Mouse (Mus musculus) cerebellum, adult 18-20 months (tissue): ENCODE data around the gene Ramp1.

Experiments used
- DNase-seq, 2 experiments: peaks; one replicate each; pipeline ENCODE4 v3.0.0; 2021

The Ramp1 gene

DNA sequence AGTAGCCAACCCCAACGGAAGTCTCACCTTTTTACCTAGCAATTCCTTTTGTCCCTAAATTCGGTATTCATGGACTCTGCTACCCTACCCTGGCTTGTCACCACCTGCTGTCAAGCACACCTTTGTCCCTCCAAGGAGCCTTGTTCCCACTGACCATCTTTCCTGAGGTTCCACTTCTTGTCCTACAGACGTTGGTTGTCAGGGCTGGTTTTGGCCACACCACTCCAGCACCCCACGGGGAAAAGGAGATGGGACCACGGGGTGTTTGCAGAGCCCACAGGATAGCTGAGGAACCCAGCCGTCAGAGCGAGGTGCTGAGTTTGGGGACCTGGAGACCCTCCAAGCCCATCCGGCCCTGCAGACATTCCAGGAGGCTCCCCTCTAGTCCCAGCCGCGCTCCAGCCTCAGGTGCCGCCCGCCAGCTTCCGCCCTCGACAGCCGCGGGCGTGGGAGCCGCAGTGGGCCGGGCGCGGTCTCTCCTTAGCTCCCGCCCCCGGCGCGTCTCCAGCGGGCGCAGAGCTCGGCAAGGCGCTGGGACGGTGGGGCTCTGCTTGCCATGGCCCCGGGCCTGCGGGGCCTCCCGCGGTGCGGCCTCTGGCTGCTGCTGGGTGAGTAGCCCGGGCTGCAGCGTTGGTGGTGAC, at the start of gene Ramp1:
Gene Ramp1 (plus strand): TSS at position 290 of the 641 bp plus-strand sequence.
- no peak for DNase-seq

DNA sequence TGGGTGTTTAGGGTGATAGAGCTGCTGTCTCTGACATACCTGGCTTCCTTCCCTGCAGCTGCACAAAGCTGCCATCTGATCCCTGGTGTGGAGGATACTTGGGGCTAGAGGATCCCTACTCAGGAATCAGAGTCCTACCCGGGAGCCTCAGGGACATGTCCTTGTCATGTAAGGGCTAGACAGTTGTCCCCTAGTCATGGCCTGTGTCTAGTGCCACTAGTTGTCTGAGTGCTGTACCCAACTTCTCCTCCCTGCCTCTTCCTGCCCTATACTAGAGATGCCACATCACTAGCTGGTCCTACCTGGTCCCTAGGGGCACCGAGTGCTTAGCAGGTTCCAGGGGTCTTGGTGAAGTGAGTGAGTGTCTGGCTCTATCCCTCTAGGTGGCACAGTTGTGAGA, 42.6 kb upstream of the Ramp1 start:
- DNase-seq, result no peak

DNA sequence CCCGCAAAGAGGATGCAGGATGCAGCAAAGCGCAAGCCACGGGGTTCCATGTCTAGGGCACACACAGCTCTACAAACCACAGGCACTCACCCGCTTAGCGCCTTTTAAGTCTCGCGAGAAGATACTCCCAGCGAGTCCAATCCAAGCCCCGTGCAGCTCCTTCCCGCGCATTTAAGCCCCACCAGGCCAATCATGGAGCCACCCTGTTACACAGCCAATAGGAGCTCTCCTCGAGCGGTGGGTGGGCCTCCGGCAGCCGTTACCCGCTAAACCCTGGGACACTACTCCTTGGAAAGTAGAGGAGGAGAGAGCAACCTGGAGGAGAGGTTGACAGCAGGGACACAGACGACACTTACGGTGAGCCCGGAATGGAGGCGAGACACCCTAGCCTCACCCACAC, 34.8 kb upstream of the Ramp1 start, which contains the start of gene Rbm44:
Gene Rbm44 (plus strand): TSS at position 277 of the 400 bp plus-strand sequence.
- no peak for DNase-seq

DNA sequence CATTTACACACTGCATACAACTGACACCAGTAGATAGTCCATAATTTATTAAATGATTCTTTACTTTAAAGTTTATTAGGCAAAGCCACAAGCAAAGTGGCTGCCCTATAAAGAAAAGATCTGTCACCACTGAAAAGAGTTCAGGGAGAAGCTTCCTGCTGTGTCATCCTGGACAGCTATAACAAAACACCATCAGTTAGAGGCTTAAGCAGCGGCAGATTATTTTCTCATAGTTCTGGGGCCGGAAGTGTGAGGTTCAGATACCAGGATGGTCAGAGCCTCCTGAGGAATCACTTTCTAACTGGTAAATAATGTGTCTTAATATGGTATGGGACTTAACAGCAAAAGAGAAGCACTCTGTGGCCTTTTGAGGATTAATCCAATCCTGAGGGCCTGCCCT, 28.1 kb upstream of the Ramp1 start:
- no peak for DNase-seq

DNA sequence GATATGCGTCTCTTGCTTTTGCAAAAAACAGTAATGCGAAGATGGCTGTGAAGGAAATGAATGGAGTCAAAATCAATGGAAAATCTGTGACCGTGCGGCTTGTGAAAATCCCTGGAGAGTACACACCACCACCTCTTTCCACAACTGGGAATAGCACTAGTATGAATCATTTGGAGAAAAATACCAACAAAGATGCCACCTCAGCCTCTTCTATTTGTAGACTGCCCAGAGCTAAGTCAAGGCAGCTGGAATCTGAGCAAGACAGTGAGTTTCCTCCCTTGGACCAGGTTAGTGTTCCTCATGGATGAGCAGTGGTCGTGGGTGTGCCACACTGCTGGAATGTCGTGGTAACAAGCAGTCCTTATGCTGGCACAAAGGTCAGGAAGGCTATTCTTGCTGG, 12.8 kb upstream of the Ramp1 start:
- no peak for DNase-seq

DNA sequence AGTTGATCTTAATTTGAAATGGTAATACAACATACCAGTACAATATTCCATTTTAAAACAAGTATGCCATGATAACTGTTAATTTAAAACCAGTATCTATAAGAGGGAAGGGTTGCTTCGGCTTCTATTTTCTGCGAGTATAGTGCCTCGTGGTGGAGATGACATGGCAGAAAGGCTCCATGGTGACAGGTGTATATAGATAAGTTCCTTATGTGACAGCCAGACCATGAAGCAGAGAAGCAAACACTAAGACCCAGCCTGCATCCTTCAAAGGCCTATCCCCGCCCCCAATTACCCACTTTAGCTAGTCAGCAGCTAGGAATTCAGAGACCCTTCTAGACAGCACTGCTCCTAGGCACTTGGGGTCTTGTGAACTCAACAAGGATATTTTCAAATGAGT, 10.5 kb upstream of the Ramp1 start:
- no peak for DNase-seq

DNA sequence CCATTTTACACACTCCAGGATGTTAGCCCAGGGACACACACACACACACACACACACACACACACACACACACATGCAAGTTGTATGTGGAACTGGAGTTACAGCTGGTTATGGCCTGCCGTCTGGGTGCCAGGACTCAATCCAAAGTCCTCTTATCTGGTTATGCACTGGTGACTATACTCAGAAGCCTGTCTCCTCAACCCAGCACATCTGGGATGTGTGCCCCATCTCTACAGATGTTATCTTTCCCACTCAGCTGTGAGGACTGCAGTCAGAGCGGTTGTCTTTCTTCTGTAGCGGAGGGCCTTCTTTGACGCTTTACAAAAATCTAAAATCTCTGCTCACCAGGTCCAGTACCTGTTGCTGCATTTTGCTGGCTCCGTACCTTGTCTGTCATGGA, 4.8 kb upstream of the Ramp1 start:
- no peak for DNase-seq

DNA sequence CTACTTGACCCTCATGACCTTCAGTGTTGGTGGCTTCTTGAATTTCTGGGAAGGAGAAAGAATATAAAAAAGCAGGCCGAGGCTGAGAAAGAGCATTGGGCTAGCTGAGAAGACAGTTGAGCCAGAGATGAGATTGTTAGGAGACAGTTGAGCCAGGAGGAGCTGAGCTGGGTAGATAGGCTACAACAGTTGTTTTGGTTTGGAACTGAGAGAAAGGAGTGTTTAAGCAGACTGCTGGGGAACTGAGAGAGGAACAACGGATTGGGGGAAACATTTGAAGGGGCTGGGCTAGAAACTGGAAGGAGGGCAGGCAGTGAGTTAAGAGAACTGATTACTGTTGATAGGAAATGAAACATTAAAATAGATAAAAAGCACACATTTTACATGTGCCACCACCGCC, 3.6 kb upstream of the Ramp1 start:
- no peak for DNase-seq

DNA sequence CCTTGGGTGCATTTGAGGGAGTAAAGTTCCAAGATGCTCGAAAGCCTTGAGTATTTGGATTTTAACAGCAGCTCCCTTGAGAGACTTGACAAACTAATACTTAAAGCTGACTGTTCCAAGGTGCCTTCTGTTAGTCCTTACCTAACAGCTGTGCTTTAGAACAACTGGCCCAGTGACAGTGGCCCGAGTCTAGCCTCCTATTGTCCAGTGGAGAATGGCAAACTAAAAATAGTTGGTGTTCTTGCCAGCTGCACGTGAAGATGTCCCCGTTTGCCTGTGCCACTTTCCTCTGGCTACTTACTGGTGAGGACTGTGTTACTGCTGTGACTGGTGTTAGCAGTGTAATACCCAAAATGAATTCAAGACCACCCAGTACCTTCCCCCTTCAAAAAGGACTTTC, 2.8 kb upstream of the Ramp1 start:
- DNase-seq, result no peak

DNA sequence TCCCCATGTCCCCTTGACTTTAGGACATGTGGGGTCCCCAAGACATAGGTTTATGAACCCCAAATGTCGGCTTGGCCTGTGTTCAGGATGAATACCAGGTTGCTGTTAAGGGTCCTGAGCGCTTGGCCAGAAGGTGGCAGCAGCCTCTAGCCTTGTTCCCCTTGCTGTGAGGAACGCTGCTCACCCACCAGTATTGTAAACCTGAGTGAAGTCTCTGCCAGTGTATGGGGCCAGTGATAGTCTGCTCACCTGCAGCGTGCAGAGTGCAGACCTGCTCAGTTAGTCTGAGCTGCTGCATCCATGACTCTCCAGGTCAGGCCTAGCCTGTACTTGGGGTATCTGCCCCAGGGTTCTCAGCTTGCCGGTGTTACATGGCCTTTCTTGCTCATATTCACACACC, 536 bp upstream of the Ramp1 start:
- DNase-seq, result peak; percentile 36 to 42

DNA sequence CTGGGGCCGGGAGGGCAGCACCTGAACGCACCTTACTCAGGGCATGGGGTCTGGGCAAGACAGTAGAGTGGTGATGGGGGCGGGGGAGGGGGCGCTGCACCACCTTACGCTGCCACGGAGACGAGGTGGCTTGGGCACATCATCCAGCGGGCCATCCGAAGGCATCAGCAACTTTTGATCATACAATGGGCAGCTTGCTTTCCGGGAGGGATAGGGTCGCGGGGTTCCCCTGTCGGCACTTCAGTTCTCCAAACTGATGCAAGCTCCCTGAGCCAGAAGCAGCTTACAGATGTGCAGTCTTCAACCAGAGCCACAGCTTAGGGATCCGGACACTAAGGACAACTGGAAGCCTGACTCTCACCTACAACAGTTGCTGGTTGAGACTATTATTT, 548 bp downstream of the Ramp1 start:
- DNase-seq, result no peak

DNA sequence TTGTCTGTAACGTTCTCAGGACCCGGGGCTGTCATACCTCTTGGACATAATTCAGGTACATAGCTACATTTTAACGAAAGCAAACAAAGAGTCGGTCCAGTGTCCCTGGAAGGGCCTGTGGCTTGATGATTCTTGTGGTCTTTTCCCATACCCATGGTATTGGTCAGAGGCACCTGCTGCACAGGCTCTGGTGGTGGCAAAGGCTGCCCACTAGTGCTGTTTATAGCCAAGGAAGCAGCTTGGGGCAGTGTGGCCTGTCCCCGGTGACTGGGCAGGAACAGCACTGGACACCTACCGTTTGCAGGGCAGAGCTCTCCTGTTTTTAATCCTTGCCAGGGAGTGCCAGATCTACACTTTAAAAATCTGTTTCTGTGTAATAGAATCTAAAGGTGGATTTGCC, 1.1 kb downstream of the Ramp1 start:
- no peak for DNase-seq

DNA sequence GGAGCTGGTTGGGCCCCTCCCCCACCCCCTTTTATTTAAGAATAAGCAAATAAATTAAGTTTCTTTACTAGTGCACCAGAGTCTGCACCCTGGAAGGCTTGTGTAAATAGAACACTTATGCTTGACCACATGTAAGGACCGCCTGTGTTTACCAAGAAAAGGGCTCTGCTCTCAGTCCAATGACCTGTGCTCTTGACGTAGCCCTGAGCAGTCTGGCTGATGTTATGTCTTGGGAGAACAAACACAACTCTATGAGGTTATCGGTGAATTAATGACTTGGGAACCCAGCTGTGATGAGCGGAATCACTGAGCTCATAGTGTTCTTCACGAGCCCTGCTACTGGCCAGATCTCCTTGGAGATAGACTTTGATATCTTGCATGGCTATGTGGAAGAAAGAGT, 1.6 kb downstream of the Ramp1 start:
- no peak for DNase-seq

DNA sequence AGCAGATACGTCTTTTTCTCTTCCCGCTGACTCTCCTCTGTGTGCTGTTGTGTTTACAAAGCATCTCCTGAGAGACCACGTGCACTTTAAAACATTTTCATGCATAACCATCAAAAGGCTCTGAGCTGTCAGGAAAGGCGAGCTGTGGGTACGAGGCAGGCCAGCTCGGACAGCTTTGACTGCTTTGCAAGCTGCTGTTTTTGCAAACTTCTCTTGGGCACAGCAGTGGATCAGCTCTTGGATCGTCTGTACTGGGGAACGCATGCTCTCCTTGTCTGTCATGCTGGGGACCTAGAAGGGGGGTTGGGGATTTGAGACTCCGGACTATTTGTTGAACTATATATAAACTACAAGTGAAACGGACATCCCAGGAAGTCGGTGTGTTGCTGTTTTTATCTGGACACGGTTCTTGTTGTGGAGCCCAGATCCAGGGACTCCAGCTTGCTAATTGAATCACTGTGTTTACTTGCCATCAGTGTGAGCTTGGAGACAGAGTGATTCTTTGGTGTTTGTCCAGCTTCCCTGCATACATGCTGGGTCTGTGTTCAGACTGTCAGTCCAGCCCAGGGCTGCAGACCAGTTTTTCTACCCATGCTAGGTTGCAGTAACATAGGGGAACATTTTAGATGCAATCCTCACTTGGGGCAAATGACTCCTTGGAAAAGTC, 2.3 kb downstream of the Ramp1 start:
- no peak for DNase-seq

DNA sequence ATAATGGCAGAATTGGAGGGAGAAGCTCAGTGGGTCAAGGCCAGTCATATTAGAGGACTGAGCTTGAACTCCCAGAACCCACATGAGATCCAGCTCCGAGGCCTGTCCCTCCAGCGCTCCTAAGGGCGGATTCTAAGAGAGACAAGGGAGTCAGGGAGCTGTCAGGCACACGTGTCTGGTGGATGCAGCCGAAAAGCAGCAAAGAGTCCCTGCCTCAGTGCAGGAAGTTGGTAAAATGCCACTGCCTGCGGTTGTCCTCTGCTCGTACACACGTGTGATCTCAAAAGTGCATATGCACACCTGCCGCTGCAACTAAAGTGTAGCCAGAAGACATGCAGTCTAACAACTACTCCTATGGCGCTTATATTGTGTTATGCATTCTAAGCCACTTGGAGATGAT, 3.7 kb downstream of the Ramp1 start:
- DNase-seq, result no peak

DNA sequence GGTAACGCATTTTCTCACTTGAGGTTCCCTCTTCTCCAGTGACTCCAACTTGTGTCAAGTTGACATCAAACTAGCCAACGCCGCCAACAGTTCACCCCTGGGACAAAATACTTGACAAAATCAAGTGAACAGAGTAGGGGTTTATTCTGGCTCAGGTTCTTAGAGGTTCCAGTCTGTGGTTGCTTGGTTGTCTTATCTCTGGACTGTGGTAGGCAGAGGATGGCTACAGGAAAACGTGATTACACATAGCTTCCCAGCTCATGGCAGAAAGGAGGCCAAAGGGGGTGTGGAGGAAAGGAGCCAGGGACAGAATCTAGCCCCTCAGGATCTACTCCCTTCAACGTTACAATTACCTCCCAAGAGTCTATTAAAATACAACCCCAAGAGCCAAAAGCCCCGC, 7.1 kb downstream of the Ramp1 start:
- no peak for DNase-seq

DNA sequence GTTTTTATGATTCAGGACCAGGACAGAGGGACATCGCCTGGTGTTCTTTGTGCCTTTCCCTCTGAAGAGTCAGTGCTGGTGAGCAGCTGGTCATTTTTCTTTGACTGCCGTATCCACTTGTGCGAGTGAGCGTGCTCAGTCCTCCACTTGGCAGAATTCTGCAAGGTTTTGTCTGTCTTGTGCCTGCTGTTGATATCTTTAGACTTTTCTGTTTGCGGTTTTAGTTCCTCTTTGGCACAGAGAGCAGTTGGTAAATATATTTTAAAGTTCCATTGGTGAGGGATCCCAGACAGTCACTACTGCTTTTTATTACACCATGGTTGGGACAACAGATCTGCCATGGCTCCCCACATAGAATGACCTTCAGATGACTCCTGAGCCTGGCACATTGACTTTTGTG, 7.7 kb downstream of the Ramp1 start:
- DNase-seq, result no peak

DNA sequence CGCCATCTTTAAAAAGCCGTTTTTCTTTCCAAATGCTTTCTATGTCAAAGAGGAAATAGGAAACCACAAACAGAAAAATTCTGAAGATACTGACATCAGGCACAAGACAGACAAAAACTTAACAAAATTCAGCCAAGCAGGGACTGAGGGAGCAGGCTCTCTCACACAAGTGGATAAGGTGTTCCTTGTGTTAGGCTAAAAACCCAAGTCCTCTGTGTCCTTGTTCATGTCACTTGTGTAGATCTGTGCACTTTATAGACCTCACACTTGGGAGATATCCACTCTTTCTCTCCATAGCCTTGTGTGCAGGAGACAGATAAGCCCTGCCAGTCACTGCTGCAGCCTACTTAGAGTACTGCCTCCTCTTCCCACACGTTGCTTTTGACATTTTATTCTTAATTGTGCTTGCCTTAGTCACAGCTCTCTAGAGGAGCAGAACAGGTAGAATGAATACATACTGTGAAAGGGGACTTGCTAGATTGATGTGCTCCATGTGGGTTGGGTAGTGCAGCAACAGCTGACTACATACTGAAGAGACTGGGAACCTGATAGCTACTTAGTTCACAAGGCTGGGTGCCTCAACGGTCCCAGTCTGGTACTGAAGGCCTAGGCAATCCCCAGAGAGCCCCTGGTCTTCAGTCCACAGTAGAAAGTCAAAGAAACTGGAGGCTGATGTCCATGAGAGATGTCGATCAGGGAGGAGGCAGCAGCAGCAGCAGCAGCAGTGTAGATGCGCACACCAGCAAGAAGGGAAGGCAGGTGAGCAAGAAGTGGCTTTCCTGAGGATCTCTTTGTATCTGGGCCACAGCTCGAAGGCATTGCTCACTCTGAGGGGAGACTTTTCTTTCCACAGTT, 8.4 kb downstream of the Ramp1 start:
- DNase-seq, result no peak

DNA sequence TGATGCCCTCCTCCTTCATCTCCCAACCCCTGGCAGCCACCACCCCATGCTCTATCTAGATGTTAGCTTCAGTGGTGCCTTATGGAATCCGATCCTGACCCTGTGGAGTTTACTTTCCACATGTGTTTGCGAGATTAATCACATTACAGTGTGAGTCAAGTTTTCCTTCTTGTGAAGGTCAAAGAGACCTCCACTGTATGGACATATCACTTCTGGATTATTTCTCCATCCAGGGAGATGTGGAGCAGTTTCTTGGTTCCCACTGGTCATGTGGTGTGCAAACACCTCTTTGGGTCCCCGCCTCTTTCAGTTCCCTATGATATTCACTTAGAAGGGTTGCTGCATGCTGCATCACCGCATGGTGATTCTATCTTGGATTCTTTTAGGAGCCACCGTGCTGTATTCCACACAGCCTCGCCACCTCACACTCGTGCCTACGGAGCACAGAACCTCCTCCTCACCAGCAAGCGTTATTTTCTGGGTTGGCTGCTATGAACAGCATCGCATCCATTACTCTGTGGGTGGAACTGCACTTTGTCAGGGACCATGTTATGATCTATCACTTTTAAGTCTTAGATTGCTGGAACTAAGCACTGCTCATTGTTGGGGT, 9.3 kb downstream of the Ramp1 start:
- DNase-seq, result no peak

DNA sequence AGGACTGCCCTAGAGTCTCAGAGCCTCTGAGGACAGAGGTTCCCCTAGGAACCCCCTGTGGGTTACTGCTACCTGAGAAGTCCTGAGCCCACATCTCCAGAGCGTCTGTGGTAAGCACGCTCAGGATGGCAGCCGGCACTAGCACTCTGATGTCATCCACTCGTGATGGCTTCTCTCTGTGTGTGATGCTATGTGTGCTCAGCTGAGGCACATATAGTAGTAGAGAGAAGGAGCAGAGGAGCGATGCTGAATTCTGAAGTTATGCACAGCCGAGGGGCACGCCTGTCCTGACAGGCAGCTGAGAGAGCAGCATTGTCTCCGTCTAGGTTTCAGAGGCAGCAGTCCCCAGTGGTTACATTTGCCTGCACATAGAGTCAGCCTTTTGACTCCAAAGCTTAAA, 12.6 kb downstream of the Ramp1 start:
- no peak for DNase-seq

DNA sequence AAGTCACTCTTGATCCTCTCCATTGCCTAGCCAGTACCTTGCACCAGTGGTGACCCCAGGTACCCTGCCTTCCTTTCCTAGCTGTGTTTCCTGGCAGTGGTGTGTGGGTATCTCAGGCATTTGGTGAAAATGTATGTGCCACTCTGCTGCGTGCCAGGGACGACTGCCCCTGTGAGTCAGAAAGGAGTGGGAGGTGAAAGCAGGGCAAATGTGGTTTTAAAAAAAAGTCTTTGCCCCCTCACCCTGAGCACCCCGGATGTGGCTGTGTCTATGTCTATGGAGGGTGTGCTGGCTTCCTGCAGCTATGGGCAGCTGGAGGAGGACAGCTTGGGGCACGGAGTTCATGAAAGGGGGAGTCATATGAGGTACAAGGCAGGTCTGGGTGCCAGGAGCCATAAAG, 13.6 kb downstream of the Ramp1 start:
- DNase-seq, result no peak

DNA sequence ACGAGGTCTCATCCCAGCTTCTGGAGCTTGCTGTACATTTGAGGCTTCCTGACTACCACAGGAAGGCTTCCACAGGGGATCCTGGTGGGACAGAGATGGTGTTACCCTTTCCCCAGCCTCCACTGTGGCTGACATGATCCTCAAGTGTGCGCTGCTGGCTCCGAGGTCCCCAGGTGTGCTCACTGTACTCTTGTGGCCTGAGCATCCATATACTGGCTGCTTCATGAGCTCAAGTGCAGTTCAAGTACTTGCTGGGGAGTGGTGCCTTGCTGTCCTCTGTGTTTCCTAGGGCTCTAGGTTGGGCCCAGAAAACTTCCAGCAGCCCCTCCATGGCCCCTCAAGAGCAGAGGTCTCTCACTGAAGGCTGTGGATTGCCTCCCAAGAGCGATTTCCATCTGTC, 14.1 kb downstream of the Ramp1 start:
- no peak for DNase-seq

DNA sequence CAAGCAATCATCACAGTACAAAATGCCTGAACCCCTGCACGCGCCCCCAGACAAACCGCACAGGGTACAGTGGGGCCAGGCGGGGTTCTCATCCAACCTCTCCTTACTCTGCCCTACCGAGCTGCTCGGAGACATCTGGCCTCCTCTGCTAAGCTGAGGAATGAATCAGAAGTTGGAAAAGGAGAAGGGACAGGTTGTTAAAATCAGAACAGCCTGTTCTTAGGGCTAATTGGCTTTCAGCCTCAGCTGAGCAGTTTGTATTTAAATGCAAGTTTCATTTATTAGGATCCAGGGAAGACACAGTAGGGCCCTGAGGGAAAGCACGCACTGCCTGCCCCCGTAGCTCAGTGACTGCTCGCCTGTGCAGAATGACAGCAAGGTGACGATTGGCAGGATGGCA, 20.2 kb downstream of the Ramp1 start:
- no peak for DNase-seq

DNA sequence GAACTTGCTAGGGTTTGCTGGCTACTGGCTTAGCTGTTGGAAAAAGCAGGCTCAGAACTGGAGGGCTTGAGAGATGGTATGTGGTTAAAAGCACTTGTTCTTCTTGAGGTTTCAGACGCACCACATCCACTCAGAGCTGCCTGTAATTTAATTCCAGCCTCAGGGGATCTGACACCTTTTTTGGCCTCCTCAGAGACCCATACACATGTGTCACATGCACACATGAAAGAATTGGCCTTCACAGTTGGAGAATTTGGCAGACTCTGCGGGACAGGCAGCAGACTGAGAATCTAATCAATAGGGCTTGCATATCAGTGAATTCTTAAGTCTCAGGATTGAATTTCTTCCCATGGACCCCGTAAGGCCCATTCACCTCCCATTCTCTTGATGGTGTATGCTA, 21.5 kb downstream of the Ramp1 start:
- no peak for DNase-seq
